Mouse (Mus musculus): ENCODE measurements around the gene Nfatc3. TPM values are rescaled to one million over a fixed set of nuclear protein-coding genes. Genes with fewer than 3 reads are reported as not detected.

The Nfatc3 gene
- total RNA-seq, 2 experiments from 2014 or later, result 37.3 to 48.0 TPM

- DNase-seq, result no peak
Measured at GRCm38 (mm10) chr8:106126055-106126454, 67.4 kb downstream of the Nfatc3 start.

GRCm38 (mm10) chr8:106127054-106127453 lies 68.4 kb downstream of the Nfatc3 start:
- no peak for DNase-seq

GRCm38 (mm10) chr8:106127882-106128410 lies 69.3 kb downstream of the Nfatc3 start:
- DNase-seq, result no peak

- no peak for DNase-seq
Measured at GRCm38 (mm10) chr8:106129232-106129930, 70.7 kb downstream of the Nfatc3 start.

- DNase-seq, result no peak
Measured at GRCm38 (mm10) chr8:106129997-106130396, 71.4 kb downstream of the Nfatc3 start.

DNA sequence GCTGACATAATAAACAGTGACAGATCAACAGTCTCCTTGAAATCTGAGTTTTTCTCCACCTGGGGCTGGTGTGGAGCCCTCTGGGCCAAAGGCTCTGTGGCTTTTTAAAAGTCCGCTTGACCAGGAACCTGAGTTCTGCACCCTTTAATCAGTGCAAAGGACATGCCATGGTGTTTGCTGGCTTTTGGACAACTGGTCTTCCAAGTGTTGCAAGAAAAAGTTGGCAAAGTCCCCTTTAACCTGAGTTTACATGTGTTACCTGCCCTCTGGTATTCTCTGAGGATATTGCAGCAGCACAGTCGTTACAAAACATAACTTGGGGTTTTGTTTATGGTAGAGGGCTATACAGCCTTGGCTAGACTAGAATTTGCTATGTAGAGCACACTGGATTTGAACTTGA lies 71.9 kb downstream of the Nfatc3 start:
- DNase-seq, result no peak

- no peak for DNase-seq
Measured at GRCm38 (mm10) chr8:106131021-106131420, 72.4 kb downstream of the Nfatc3 start.

DNA sequence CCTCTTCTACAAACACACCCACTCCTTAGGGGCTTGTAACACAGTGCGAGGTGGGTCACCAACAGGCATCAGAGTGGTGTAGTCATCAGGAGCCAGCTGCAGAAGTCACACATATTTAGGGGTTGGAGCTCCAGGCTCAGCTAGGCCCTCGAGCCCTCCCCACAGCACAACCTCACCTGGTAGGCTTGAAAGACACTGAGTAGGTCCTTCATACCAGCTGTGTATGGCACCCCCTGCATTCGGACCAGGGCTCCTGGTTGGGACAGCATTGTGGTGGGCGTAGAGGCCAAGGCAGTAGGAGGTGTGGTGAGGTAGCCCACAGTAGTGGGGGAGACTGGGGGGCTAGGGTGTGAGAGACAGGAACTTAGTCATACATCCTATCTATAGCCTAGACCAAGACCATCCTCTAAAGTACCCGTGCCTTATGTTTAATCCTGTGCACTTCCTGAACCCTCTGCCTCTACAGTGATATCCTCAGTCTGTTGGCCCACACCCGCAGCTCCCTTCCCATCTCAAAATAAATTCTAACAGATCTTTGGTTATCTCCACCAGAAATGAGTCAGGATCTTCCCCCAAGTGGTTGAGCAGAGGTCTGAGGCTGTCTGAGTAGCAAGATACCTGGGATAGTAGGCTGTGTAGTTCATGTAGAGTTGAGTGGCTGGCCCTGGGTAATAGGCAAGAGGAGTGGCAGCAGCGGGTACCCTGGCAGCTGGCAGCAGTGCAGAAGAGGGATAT lies 73.0 kb downstream of the Nfatc3 start:
- no peak for DNase-seq

GRCm38 (mm10) chr8:106132356-106132755 lies 73.7 kb downstream of the Nfatc3 start:
- no peak for DNase-seq

DNA sequence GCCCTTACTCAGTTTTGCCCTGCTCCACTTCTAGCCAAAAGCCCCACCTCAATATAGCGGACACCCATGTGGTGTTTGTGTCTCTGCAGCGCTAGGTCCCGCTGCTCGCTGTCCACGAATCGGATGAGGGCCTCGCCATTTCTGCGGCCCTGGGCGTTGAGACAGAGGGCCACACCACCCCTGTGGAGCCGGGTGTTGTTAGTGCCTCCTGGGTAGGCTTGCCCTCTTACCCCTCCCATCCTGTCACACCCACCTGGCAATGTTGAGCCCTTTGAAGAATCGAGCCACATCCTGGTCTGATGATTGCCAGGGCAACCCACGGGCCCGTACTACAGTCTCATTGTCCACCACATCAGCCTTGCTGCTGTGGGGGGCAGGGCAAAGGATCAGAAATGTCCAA lies 74.9 kb downstream of the Nfatc3 start:
- DNase-seq, result no peak

GRCm38 (mm10) chr8:106133946-106134345 lies 75.3 kb downstream of the Nfatc3 start:
- no peak for DNase-seq

DNA sequence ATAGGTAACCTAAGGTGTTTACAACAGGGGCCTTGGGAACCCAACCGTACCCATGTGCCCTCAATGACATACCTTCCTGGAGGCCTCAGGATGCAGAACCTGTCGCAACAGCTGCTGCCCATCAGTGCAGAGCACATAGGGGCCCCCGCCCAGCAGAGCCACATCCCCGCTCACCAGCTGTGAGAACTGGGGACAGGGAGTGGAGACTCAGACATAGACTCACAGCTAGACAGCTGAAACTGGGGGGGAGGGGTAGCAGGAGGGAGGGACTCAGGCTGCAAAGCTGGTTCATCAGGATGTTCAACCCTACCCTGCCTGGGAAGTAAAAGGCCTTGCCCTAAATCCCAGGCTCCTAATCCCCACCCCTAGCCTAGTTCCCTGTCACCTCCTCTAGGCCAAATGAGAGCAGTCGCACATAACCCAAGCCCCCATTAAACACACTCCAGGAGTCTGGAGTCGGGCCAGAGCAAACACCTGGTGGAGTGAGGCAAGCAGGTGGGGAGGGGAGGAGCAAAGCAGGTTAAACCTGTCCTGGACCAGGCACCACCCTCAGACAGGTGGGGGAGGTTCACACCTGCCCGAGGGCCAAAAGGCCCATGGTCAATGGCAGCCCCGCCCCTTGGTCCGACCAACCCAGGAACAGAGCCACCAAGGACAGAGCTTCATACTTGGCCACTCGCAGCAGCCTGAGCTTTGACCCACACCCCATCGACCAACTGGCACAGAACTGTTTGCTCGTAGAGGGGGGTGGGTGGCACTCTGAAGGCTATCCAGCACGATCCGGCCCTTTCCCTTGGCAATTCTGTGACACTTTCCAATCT lies 76.3 kb downstream of the Nfatc3 start:
- DNase-seq, result peak in 1 of 2 experiments; percentile 38

DNA sequence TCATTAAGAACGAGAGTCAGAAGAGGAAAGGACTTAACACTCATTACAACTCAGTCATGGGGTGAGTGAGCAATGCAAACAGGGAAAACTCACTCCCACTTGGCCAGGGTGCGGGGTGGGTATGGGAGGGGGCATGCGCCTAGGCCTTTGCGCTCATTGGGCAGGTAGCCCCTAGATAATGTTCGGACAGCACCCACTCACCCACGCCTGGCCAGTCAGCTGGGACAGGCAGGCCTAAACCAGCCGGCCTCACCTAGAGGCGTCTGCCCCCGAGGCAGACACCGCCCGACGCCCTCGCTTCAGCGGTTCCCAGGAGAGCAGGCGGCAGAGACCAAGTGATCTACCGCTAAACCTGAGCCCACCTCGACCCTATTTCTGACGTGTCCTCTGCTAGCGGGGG lies 77.0 kb downstream of the Nfatc3 start:
- DNase-seq, result no peak

GRCm38 (mm10) chr8:106136156-106137130 lies 77.8 kb downstream of the Nfatc3 start, which contains the start of gene Esrp2:
Gene Esrp2 (minus strand): TSS chr8:106136974.
- peak; percentile 51 to 71 for DNase-seq

- DNase-seq, result no peak
Measured at GRCm38 (mm10) chr8:106137218-106137905, 78.7 kb downstream of the Nfatc3 start.

DNA sequence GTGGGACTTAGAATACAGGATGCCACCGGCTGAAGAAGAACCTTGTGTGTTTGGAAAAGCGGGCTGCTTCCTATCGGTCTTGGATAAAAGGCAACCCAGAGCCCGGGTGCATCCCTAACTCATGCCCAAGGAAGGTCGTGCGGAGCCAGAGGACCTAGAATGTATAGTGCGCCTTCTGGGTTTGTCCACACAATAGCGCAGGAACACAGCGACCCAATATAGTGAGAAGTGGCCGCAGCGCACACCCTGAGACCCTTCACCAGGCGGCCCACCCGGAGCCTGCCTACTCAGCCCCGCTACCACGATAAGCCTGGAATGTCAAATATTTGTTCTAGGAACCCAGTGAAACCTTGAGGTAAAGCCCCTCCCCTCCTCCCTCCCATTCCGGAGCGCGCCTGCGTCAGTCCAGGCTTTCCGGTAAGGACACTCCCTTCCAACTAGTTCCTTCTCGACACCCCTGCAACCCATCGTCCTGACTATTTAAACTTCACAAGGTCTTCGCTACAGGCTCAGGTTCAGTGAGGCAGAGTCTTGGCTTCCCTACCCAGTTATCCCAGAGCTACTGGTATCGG lies 79.4 kb downstream of the Nfatc3 start:
- peak; percentile 85 to 89 for DNase-seq

DNA sequence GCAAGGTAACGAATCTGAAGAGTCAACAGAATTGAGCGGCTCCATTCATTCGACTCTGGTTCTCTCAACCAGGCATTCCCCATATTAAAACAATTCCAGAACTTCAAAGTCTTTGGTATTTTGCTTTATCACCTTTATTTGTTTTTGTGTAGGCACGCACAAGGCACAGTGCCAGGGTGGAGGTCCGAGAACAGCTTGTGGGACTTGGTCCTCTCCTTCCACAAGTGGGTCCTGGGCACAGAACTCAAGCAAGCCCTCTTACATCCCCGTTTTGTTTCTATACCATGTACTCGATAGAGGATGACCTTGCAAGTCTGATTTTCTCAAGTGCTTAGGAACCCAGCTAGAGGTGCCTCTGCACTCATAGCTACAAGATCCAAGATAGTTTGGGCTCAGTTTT lies 80.0 kb downstream of the Nfatc3 start:
- no peak for DNase-seq

GRCm38 (mm10) chr8:106140191-106140590 lies 81.6 kb downstream of the Nfatc3 start:
- DNase-seq, result no peak

DNA sequence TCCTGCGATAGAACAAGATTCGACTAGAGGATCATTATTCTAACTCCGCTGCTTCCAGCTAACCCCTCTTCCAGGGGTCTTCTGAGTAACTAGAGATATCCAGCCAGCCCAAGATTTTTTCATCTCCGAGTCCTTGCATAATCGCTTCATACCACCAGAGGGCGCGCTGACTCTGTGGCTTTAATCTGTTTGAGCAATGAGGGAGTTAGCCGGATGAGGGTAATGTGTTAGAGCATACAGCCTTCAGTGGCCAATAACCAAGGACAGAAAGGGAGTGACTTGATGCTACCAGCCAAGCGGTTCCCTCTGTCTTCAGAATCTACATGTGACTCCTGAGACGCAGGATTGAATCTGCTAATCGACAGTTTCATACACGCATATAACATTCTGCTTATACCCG lies 82.1 kb downstream of the Nfatc3 start:
- DNase-seq, result peak; percentile 86 to 88

- DNase-seq, result peak in 1 of 2 experiments; percentile 33
Measured at GRCm38 (mm10) chr8:106145331-106145730, 86.7 kb downstream of the Nfatc3 start.
